Mouse (Mus musculus): Measurements from ENCODE around the gene Cers2.

Cers2 gene

GRCm38 (mm10) chr3:95289419-95289818 is 25.2 kb upstream of the Cers2 start:
- DNase-seq (ENCODE audit: low spot score in 2 of 2), result no peak

GRCm38 (mm10) chr3:95290156-95290555 is 24.4 kb upstream of the Cers2 start:
- no peak for DNase-seq (ENCODE audit: low spot score in 2 of 2)

- DNase-seq (ENCODE audit: low spot score in 2 of 2), result no peak
These were observed 23.6 kb upstream of the Cers2 start for GRCm38 (mm10) chr3:95291041-95291440.

GRCm38 (mm10) chr3:95292899-95293298 is 21.7 kb upstream of the Cers2 start:
- DNase-seq (ENCODE audit: low spot score in 2 of 2), result no peak

- DNase-seq (ENCODE audit: low spot score in 2 of 2), result no peak
These were observed 21.1 kb upstream of the Cers2 start for GRCm38 (mm10) chr3:95293537-95293936.

GRCm38 (mm10) chr3:95294316-95294715 is 20.3 kb upstream of the Cers2 start:
- no peak for DNase-seq (ENCODE audit: low spot score in 2 of 2)

- no peak for DNase-seq (ENCODE audit: low spot score in 2 of 2)
These were observed 19.9 kb upstream of the Cers2 start for GRCm38 (mm10) chr3:95294718-95295117.

GRCm38 (mm10) chr3:95295321-95296102 is 19.1 kb upstream of the Cers2 start:
- DNase-seq (ENCODE audit: low spot score in 2 of 2), result no peak

GRCm38 (mm10) chr3:95296103-95296469 is 18.5 kb upstream of the Cers2 start:
- DNase-seq (ENCODE audit: low spot score in 2 of 2), result no peak

GRCm38 (mm10) chr3:95298018-95298417 is 16.6 kb upstream of the Cers2 start:
- no peak for DNase-seq (ENCODE audit: low spot score in 2 of 2)

GRCm38 (mm10) chr3:95301204-95301796 is 13.3 kb upstream of the Cers2 start:
- DNase-seq (ENCODE audit: low spot score in 2 of 2), result no peak

- no peak for DNase-seq (ENCODE audit: low spot score in 2 of 2)
These were observed 8.3 kb upstream of the Cers2 start for GRCm38 (mm10) chr3:95306244-95306643.

GRCm38 (mm10) chr3:95307100-95307499 is 7.5 kb upstream of the Cers2 start, which contains the start of gene Anxa9:
TSS of gene Anxa9 (minus strand) at chr3:95307176.
- DNase-seq (ENCODE audit: low spot score in 2 of 2), result no peak

GRCm38 (mm10) chr3:95310496-95310895 is 4.1 kb upstream of the Cers2 start:
- DNase-seq (ENCODE audit: low spot score in 2 of 2), result no peak

- no peak for DNase-seq (ENCODE audit: low spot score in 2 of 2)
These were observed 3.4 kb upstream of the Cers2 start for GRCm38 (mm10) chr3:95310968-95311882.

- no peak for DNase-seq (ENCODE audit: low spot score in 2 of 2)
These were observed 2.0 kb upstream of the Cers2 start for GRCm38 (mm10) chr3:95312623-95313022.

GRCm38 (mm10) chr3:95313476-95313875 is 1.1 kb upstream of the Cers2 start:
- no peak for DNase-seq (ENCODE audit: low spot score in 2 of 2)

- no peak for DNase-seq (ENCODE audit: low spot score in 2 of 2)
These were observed 516 bp upstream of the Cers2 start for GRCm38 (mm10) chr3:95314075-95314474.

GRCm38 (mm10) chr3:95315094-95315843 is 678 bp downstream of the Cers2 start:
- DNase-seq (ENCODE audit: low spot score in 2 of 2), result peak; percentile 90 to 92

GRCm38 (mm10) chr3:95315844-95316550 is 1.4 kb downstream of the Cers2 start:
- DNase-seq (ENCODE audit: low spot score in 2 of 2), result no peak

All from urinary bladder, postnatal 4 days (tissue).